Mouse (Mus musculus): ENCODE results near the gene Fscn3.

Gene Fscn3

DNA sequence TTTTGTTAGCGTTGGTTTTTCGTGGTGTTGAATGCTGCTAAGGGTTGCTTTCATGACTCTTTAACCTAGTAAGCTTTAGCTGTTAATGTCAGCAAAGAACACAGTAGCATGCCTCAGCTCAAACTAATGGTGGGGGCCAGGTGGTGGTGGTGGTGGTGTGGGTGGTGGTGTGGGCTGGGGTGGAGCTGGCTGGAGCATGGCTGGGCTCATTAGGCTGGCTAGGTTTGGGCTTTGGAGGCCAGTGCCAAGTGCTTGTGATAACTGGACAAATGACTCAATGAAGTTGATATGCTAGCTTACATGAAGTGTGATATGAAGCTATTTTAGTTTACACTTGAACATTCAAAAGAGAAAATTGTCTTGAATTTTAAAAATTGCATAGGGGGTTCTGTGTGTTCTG is 58.4 kb downstream of the Fscn3 start:
- DNase-seq (ENCODE audit: low read depth in 2 of 2, low spot score in 2 of 2), result no peak

DNA sequence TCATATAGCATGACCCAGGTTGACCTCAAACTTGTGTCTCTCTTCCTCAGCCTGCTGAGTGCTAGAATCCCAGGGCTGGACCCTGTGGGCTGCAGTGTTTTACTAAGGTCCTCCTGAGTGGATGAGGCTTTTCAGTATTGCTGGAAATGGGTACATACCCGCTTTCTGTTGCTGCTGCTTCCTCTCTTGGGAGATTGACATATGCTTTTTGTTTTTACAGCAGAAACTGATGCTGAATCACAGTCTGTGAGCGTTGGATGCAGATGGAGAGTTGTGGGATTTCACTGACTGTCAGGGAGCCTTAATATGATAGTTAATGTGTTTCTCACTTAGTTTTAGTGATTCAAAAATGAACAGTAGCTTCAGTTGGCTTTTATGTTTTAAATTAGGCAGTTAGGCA is 58.9 kb downstream of the Fscn3 start:
- no peak for DNase-seq (ENCODE audit: low read depth in 2 of 2, low spot score in 2 of 2)

GRCm38 (mm10) chr6:28486905-28487304 is 59.3 kb downstream of the Fscn3 start:
- no peak for DNase-seq (ENCODE audit: low read depth in 2 of 2, low spot score in 2 of 2)
